Mouse (Mus musculus): ENCODE measurements around the gene Sh3rf1. TPM values are rescaled to one million over a fixed set of nuclear protein-coding genes. Genes with fewer than 3 reads are reported as not detected.

Gene Sh3rf1
- polyA plus RNA-seq, 1 experiment from 2014 or later = 6.4 TPM

- Histone ChIP-seq H3K4me1 (ENCODE audit: control insufficient read depth, insufficient read depth, low read length) (no peaks in the 10 kb centered on the region), H3K9me3 (replicated peaks; ENCODE audit: control insufficient read depth, low read length) (no peaks in the 10 kb centered on the region), H3K9ac (ENCODE audit: low read depth, low read length) (no peak overlapping the region), H3K4me3 (ENCODE audit: low read depth, low read length) (no peak overlapping the region), H3K27me3 (ENCODE audit: control insufficient read depth, insufficient read depth, low read length) (no peaks in the 10 kb centered on the region), H3K36me3 (ENCODE audit: control insufficient read depth, insufficient read depth, low read length) (no peaks in the 10 kb centered on the region), H3K27ac (ENCODE audit: low read depth, low read length) (no peak overlapping the region), H3K4me2 (no peak overlapping the region)
- no peak for ATAC-seq (replicated peaks; ENCODE audit: insufficient number of reproducible peaks, low FRiP score, low TSS enrichment)
These were observed 201.5 kb downstream of the Sh3rf1 start for GRCm38 (mm10) chr8:61425125-61425524.

GRCm38 (mm10) chr8:61426072-61426471 is 202.4 kb downstream of the Sh3rf1 start:
- Histone ChIP-seq H3K27me3 (ENCODE audit: control insufficient read depth, insufficient read depth, low read length) (no peaks in the 10 kb centered on the region), H3K9me3 (replicated peaks; ENCODE audit: control insufficient read depth, low read length) (no peaks in the 10 kb centered on the region), H3K36me3 (ENCODE audit: control insufficient read depth, insufficient read depth, low read length) (no peaks in the 10 kb centered on the region), H3K4me1 (ENCODE audit: control insufficient read depth, insufficient read depth, low read length) (no peaks in the 10 kb centered on the region), H3K4me3 (ENCODE audit: low read depth, low read length) (no peak overlapping the region), H3K27ac (ENCODE audit: low read depth, low read length) (no peak overlapping the region), H3K9ac (ENCODE audit: low read depth, low read length) (no peak overlapping the region), H3K4me2 (no peak overlapping the region)
- 68% methylated on average over 5 of the region's 5 CpGs for WGBS (ENCODE audit: insufficient replicate concordance)
- no peak for ATAC-seq (replicated peaks; ENCODE audit: insufficient number of reproducible peaks, low FRiP score, low TSS enrichment)

DNA sequence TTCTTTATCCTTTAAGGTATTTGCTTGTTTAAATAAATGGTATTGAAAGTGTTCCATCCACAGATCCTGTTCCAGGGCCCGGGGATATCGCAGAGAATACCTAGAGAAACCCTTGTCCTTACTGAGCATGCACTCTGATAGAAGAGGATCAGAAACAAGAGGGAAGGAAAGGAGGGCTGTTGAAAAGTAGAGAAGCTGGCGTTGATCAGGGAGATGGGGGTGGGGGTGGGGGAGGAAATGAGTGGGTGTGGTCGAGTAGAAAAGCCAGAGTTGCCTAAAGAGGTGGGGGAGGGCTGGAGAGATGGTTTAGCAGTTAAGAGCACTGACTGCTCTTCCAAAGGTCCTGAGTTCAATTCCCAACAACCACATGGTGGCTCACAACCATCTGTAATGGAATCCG is 203.0 kb downstream of the Sh3rf1 start:
- 52% methylated on average over 5 of the region's 5 CpGs for WGBS (ENCODE audit: insufficient replicate concordance)
- H3K36me3 ChIP-seq (ENCODE audit: control insufficient read depth, insufficient read depth, low read length) = no peaks in the 10 kb centered on the region
- no peak overlapping the region for H3K4me3 ChIP-seq (ENCODE audit: low read depth, low read length)
- no peak overlapping the region for H3K9ac ChIP-seq (ENCODE audit: low read depth, low read length)
- no peak overlapping the region for H3K27ac ChIP-seq (ENCODE audit: low read depth, low read length)
- ATAC-seq (replicated peaks; ENCODE audit: insufficient number of reproducible peaks, low FRiP score, low TSS enrichment) = no peak
- no peak overlapping the region for H3K4me2 ChIP-seq
- H3K4me1 ChIP-seq (ENCODE audit: control insufficient read depth, insufficient read depth, low read length) = no peaks in the 10 kb centered on the region
- no peaks in the 10 kb centered on the region for H3K9me3 ChIP-seq (replicated peaks; ENCODE audit: control insufficient read depth, low read length)
- no peaks in the 10 kb centered on the region for H3K27me3 ChIP-seq (ENCODE audit: control insufficient read depth, insufficient read depth, low read length)

DNA sequence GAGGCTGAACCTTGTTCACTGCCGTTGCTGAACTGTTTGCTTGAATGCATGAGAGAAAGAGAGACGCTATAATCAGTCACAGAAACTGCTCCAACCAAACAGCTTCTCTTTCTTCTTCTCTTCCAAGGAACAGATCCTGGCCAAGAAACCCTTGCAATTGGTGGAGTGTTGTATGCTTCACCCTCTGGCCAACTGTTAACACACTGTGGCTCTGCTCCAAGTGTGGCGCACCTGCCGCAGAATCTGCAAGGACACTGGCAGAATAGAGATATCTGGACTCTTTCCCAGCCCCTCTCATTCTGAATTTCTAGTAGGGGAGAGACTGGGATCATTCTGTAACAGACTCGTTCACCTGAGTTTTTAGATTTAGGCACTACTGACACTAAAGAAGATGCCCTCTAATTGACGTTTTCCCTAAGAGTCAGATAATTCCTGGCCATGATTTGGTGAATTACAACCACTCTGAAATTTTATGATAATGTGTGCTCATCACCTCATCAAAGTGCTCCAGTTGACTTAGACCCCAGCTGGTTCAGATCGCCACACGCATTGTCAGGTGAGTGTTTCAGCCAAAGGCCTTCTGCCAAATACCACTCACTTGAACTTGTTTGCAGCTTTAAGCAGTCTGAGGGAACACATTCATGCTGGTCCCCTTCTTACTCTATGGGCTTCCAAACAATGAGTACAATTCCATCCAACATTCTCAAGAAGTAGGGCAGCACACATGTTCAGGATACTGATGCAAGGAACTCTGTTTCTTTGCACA is 204.4 kb downstream of the Sh3rf1 start:
- 73% methylated on average over 8 of the region's 8 CpGs for WGBS (ENCODE audit: insufficient replicate concordance)
- Histone ChIP-seq H3K4me2 (no peak overlapping the region), H3K9ac (ENCODE audit: low read depth, low read length) (no peak overlapping the region), H3K4me1 (ENCODE audit: control insufficient read depth, insufficient read depth, low read length) (no peaks in the 10 kb centered on the region), H3K36me3 (ENCODE audit: control insufficient read depth, insufficient read depth, low read length) (no peaks in the 10 kb centered on the region), H3K27me3 (ENCODE audit: control insufficient read depth, insufficient read depth, low read length) (no peaks in the 10 kb centered on the region), H3K4me3 (ENCODE audit: low read depth, low read length) (no peak overlapping the region), H3K9me3 (replicated peaks; ENCODE audit: control insufficient read depth, low read length) (no peaks in the 10 kb centered on the region), H3K27ac (ENCODE audit: low read depth, low read length) (no peak overlapping the region)
- ATAC-seq (replicated peaks; ENCODE audit: insufficient number of reproducible peaks, low FRiP score, low TSS enrichment) = no peak

DNA sequence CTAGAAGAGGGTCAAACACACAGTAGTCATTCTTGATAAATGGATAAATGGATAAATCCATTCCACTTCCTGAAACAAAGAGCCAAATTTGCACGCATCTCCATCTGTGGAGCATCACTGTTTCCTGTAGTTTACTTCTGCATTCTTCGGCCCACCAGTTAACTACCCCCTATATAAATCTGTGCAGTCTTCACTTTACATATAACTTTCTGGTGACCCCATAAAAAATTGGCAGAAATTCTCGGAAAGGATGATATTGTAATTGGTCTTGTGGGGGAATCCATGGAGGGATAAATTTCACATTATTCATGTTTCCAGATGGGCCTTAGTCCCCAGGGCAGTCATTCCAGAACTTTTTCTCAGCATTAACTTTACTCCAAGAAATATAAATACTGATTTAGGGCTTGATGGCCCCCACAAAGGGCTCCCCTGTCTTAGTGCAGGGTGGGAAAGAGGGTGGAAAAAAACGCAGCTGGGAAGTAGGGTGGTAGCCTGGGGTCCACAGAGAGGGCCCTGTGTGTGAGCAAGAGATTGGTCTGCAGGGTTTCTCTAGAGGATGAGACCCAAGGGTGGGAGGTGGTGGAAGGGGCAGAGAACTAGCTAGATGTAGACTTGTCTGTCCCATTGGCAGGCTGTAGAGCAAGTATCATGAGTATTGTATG is 205.3 kb downstream of the Sh3rf1 start:
- no peak for ATAC-seq (replicated peaks; ENCODE audit: insufficient number of reproducible peaks, low FRiP score, low TSS enrichment)
- Histone ChIP-seq H3K27ac (ENCODE audit: low read depth, low read length) (no peak overlapping the region), H3K36me3 (ENCODE audit: control insufficient read depth, insufficient read depth, low read length) (no peaks in the 10 kb centered on the region), H3K4me2 (no peak overlapping the region), H3K4me1 (ENCODE audit: control insufficient read depth, insufficient read depth, low read length) (no peaks in the 10 kb centered on the region), H3K4me3 (ENCODE audit: low read depth, low read length) (no peak overlapping the region), H3K9ac (ENCODE audit: low read depth, low read length) (no peak overlapping the region), H3K9me3 (replicated peaks; ENCODE audit: control insufficient read depth, low read length) (no peaks in the 10 kb centered on the region), H3K27me3 (ENCODE audit: control insufficient read depth, insufficient read depth, low read length) (no peaks in the 10 kb centered on the region)
- 77% methylated on average over 4 of the region's 4 CpGs for WGBS (ENCODE audit: insufficient replicate concordance)

DNA sequence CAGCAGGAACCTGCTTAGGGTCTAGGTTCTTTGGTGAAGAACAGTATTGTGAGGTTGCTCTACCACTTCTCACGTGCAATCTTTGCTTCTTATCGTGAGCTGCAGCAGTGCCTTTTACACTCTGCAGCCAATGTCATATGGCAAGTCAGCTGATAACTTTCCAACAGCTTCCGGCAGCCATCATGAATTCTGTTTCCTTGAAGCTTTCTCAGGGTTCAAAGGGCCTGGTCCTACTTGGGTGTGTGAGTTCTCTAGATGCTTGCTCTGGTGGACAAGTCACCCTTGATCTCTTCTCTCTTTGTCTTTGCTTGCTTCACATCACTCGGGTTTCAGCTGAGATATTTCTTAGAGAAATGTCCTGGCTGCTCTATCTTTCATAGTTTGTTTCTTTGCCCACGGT is 211.8 kb downstream of the Sh3rf1 start:
- no peak for ATAC-seq (replicated peaks; ENCODE audit: insufficient number of reproducible peaks, low FRiP score, low TSS enrichment)
- Histone ChIP-seq H3K4me1 (ENCODE audit: control insufficient read depth, insufficient read depth, low read length) (no peaks in the 10 kb centered on the region), H3K36me3 (ENCODE audit: control insufficient read depth, insufficient read depth, low read length) (no peaks in the 10 kb centered on the region), H3K9ac (ENCODE audit: low read depth, low read length) (no peak overlapping the region), H3K27me3 (ENCODE audit: control insufficient read depth, insufficient read depth, low read length) (no peaks in the 10 kb centered on the region), H3K4me2 (no peak overlapping the region), H3K27ac (ENCODE audit: low read depth, low read length) (no peak overlapping the region), H3K9me3 (replicated peaks; ENCODE audit: control insufficient read depth, low read length) (peaks cover 3% of the 10 kb centered on the region; the same call in 1 of the 2 replicates), H3K4me3 (ENCODE audit: low read depth, low read length) (no peak overlapping the region)
- WGBS (ENCODE audit: insufficient replicate concordance) = 72% methylated on average over 5 of the region's 5 CpGs

- Histone ChIP-seq H3K27ac (ENCODE audit: low read depth, low read length) (no peak overlapping the region), H3K27me3 (ENCODE audit: control insufficient read depth, insufficient read depth, low read length) (no peaks in the 10 kb centered on the region), H3K9me3 (replicated peaks; ENCODE audit: control insufficient read depth, low read length) (peaks cover 3% of the 10 kb centered on the region; the same call in 1 of the 2 replicates), H3K4me3 (ENCODE audit: low read depth, low read length) (no peak overlapping the region), H3K4me2 (no peak overlapping the region), H3K9ac (ENCODE audit: low read depth, low read length) (no peak overlapping the region), H3K4me1 (ENCODE audit: control insufficient read depth, insufficient read depth, low read length) (no peaks in the 10 kb centered on the region), H3K36me3 (ENCODE audit: control insufficient read depth, insufficient read depth, low read length) (no peaks in the 10 kb centered on the region)
- no peak for ATAC-seq (replicated peaks; ENCODE audit: insufficient number of reproducible peaks, low FRiP score, low TSS enrichment)
- 79% methylated on average over 3 of the region's 3 CpGs for WGBS (ENCODE audit: insufficient replicate concordance)
These were observed 212.5 kb downstream of the Sh3rf1 start for GRCm38 (mm10) chr8:61436147-61436546.

DNA sequence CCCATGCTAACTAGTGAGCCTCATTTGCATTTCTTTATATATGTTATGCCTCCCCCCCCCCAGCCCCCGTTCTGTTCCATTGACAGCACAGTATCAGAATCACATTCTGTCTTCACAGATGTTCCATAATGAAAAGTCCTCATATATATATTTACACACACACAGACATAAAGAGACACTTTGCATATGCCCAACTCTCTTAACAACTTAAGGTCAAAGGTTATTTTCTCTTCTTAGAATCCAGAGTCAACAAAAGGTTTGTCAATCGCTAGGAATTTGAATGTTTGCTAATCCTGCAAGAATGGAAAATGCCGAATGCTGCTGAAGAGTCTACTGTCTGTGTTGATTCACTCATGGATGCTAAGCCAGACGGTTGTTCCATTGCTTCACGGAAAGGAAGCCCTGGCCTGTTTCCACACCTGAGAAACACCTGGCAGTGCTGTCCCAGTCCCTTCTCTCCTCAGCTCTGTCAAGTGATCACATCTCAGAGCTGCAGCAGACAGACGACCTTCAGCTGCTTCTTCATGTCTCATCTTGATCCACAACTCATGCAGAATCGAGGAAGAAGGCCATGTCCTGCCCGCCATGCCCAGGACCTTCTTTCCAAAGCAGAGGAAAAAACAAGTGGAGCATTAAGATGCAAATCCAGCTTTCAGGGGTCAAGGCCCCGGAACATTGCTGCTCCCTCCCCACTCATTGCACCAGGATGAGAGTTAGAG is 213.1 kb downstream of the Sh3rf1 start:
- no peak for ATAC-seq (replicated peaks; ENCODE audit: insufficient number of reproducible peaks, low FRiP score, low TSS enrichment)
- Histone ChIP-seq H3K4me1 (ENCODE audit: control insufficient read depth, insufficient read depth, low read length) (no peaks in the 10 kb centered on the region), H3K9me3 (replicated peaks; ENCODE audit: control insufficient read depth, low read length) (peaks cover 3% of the 10 kb centered on the region; the same call in 1 of the 2 replicates), H3K27ac (ENCODE audit: low read depth, low read length) (no peak overlapping the region), H3K4me3 (ENCODE audit: low read depth, low read length) (no peak overlapping the region), H3K9ac (ENCODE audit: low read depth, low read length) (no peak overlapping the region), H3K36me3 (ENCODE audit: control insufficient read depth, insufficient read depth, low read length) (no peaks in the 10 kb centered on the region), H3K4me2 (no peak overlapping the region), H3K27me3 (ENCODE audit: control insufficient read depth, insufficient read depth, low read length) (no peaks in the 10 kb centered on the region)
- WGBS (ENCODE audit: insufficient replicate concordance) = 58% methylated on average over 9 of the region's 9 CpGs

Measured in heart, embryonic 11.5 days (tissue).